Comparison of ENCODE assay signal across 17 mouse cellular contexts in genomic region chr7:75842306-75842705, GRCm38 (mm10).
"Had no signal": no experiment of that assay in that cellular context is flagged by ENCODE, and none has a peak within 500 bp of the region (broad histone marks: within the 10 kb centered on the region; RNA-seq: fewer than 3 reads in every experiment).

No protein-coding gene starts in this region.

- H3K27ac ChIP-seq: midbrain, embryonic 10.5 days; midbrain, embryonic 13.5 days; neural tube, embryonic 13.5 days; neural tube, embryonic 15.5 days; stomach, embryonic 15.5 days; stomach, postnatal 0 days had no signal

- H3K4me1 ChIP-seq: stomach, embryonic 15.5 days had no signal

- H3K9me3 ChIP-seq: midbrain, embryonic 10.5 days; midbrain, embryonic 13.5 days; neural tube, embryonic 13.5 days; neural tube, embryonic 15.5 days; stomach, embryonic 15.5 days had no signal

- H3K4me3 ChIP-seq: midbrain, embryonic 10.5 days; midbrain, embryonic 13.5 days; myocyte; neural tube, embryonic 13.5 days; neural tube, embryonic 15.5 days; stomach, embryonic 15.5 days had no signal

- H3K27me3 ChIP-seq: midbrain, embryonic 13.5 days; neural tube, embryonic 13.5 days; neural tube, embryonic 15.5 days; stomach, embryonic 15.5 days had no signal

- H3K4me2 ChIP-seq: lung, embryonic 14.5 days; midbrain, embryonic 13.5 days; neural tube, embryonic 13.5 days; neural tube, embryonic 15.5 days; stomach, embryonic 15.5 days had no signal

- H3K36me3 ChIP-seq: midbrain, embryonic 10.5 days; midbrain, embryonic 13.5 days; neural tube, embryonic 13.5 days; neural tube, embryonic 15.5 days; stomach, embryonic 15.5 days had no signal

- DNase-seq: lung, adult 18-20 months; lung, embryonic 14.5 days; lung, postnatal 10 days; lung, postnatal 4 days; retina, postnatal 1 day; right cerebral cortex, adult 18-20 months; thymus, adult 2 months; thymus, postnatal 25 days; thymus, postnatal 4 days had no signal

- ATAC-seq: midbrain, embryonic 13.5 days; midbrain, embryonic 16.5 days had no signal

- H3K9ac ChIP-seq: lung, embryonic 14.5 days; midbrain, embryonic 13.5 days; neural tube, embryonic 13.5 days; neural tube, embryonic 15.5 days; stomach, embryonic 15.5 days had no signal
